Mouse (Mus musculus): ENCODE measurements at regions not wholly inside any gene's neighbourhood (a gene's known extent, or its start where the extent isn't known, plus 50 kb on each side); places are given as distances from the start of the nearest gene placed in this dataset.
A peak's percentile ranks its signal among the peaks of the same experiment; 100 is the strongest.

DNA sequence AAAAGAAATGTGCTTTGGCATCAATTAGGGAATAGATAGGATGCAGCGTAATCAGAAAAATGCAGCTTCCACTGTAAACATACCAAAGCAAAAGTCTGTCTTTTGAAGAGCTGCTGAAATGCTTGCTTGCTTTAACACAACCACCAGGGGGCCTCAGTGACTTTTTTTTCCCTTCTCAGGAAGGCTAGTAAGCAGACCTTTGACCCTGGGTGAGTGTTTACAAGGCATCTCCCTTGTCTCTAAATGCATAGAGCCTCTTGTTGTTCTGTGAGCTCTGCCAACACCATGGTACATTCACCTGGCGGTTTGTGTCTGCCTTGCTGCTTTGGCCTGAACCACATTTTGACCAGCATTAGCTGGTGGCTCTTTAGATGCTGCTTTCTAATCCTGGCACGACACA lies 191.9 kb upstream of the C9orf72 start:
- Histone ChIP-seq H3K9ac (ENCODE audit: low read depth, low read length, severe bottlenecking) (no peak overlapping the region), H3K4me1 (ENCODE audit: control insufficient read depth, insufficient read depth, low read length) (no peaks in the 10 kb centered on the region), H3K4me3 (replicated peaks; ENCODE audit: low read length) (no peak overlapping the region), H3K27ac (replicated peaks; ENCODE audit: low read depth, low read length) (no peak overlapping the region), H3K4me2 (replicated peaks; ENCODE audit: low read depth, low read length, severe bottlenecking) (no peak overlapping the region), H3K9me3 (ENCODE audit: control insufficient read depth, low read length) (no peaks in the 10 kb centered on the region), H3K36me3 (ENCODE audit: control insufficient read depth, insufficient read depth, low read length) (no peaks in the 10 kb centered on the region), H3K27me3 (ENCODE audit: control insufficient read depth, insufficient read depth, low read length) (no peaks in the 10 kb centered on the region)
- TF ChIP-seq POLR2A (IDR thresholded peaks at IDR 0.05; ENCODE audit: borderline replicate concordance, extremely low read depth, insufficient read depth, insufficient read length): no peak
- DNase-seq (ENCODE audit: low spot score) (peak; percentile 28), ATAC-seq (ENCODE audit: low FRiP score, low read depth) (no peak)
- WGBS: 58% methylated on average over 3 of the region's 3 CpGs

DNA sequence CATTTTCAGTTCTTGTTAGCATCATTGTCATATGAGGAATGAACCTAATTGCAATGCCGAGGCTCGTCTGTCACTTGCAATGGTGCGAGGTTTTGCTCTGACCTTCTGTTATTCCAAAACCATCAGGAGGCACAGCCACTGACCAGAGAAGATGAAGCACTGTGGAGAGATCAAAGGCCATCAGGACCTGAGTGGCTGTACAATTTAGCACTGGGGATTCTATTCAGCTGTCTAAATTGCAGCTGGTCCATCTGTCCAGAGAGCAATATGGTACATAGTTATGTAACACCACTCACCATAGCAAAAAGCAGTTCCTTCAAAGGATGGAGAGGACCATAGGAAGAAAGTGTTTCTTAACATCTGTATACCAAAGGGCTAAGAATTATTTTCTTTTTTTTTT lies 187.5 kb upstream of the C9orf72 start:
- Histone ChIP-seq H3K9ac (ENCODE audit: low read depth, low read length, severe bottlenecking) (no peak overlapping the region), H3K4me3 (replicated peaks; ENCODE audit: low read length) (no peak overlapping the region), H3K4me1 (ENCODE audit: control insufficient read depth, insufficient read depth, low read length) (no peaks in the 10 kb centered on the region), H3K36me3 (ENCODE audit: control insufficient read depth, insufficient read depth, low read length) (no peaks in the 10 kb centered on the region), H3K27me3 (ENCODE audit: control insufficient read depth, insufficient read depth, low read length) (no peaks in the 10 kb centered on the region), H3K27ac (replicated peaks; ENCODE audit: low read depth, low read length) (no peak overlapping the region), H3K9me3 (ENCODE audit: control insufficient read depth, low read length) (no peaks in the 10 kb centered on the region), H3K4me2 (replicated peaks; ENCODE audit: low read depth, low read length, severe bottlenecking) (no peak overlapping the region)
- WGBS: 73% methylated on average over 3 of the region's 3 CpGs
- ATAC-seq (ENCODE audit: low FRiP score, low read depth) (no peak), DNase-seq (ENCODE audit: low spot score) (no peak)
- TF ChIP-seq POLR2A (IDR thresholded peaks at IDR 0.05; ENCODE audit: borderline replicate concordance, extremely low read depth, insufficient read depth, insufficient read length): no peak

DNA sequence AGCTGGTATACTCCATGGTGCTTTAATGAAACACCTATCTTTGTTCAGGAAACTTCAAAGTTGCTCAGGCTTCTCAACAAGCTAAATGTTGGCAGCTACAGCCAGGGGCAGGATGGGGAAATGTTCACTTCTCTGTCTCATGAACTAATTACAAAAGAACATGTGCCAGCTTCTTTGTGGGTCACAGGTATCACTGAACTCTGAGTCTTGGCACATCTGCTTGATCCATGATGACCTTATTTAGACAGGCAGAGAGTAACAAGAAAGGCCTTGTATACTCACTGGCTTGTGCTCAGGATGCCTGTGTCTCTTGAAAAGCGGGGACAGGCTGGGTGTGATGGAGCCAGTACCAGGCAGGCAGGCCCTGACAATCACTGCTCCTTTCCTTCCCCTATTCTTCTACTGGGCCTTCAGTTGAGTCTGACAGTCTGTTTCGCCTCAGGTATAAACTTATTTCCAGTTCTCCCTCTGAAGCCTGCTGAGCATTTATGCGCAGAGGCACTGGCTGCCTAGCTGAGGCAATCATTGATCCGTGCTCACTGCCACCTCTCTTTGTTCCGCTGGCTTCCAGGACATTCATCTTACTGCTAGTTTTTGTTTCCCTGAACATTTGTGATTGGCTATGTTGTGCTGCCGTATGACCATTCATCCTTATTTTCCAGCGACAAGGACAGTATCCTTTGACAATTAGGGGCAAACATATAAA lies 179.5 kb upstream of the C9orf72 start:
- H3K27ac ChIP-seq (replicated peaks; ENCODE audit: low read depth, low read length): no peak overlapping the region
- no peak for TF ChIP-seq POLR2A (IDR thresholded peaks at IDR 0.05; ENCODE audit: borderline replicate concordance, extremely low read depth, insufficient read depth, insufficient read length)
- no peak overlapping the region for H3K4me2 ChIP-seq (replicated peaks; ENCODE audit: low read depth, low read length, severe bottlenecking)
- H3K9ac ChIP-seq (ENCODE audit: low read depth, low read length, severe bottlenecking): no peak overlapping the region
- H3K4me3 ChIP-seq (replicated peaks; ENCODE audit: low read length): no peak overlapping the region
- H3K36me3 ChIP-seq (ENCODE audit: control insufficient read depth, insufficient read depth, low read length): no peaks in the 10 kb centered on the region
- DNase-seq (ENCODE audit: low spot score): no peak
- no peaks in the 10 kb centered on the region for H3K27me3 ChIP-seq (ENCODE audit: control insufficient read depth, insufficient read depth, low read length)
- H3K9me3 ChIP-seq (ENCODE audit: control insufficient read depth, low read length): no peaks in the 10 kb centered on the region
- 78% methylated on average over 7 of the region's 7 CpGs for WGBS
- ATAC-seq (ENCODE audit: low FRiP score, low read depth): no peak
- peaks cover 5% of the 10 kb centered on the region; the same call in 1 of the 2 replicates for H3K4me1 ChIP-seq (ENCODE audit: control insufficient read depth, insufficient read depth, low read length)

DNA sequence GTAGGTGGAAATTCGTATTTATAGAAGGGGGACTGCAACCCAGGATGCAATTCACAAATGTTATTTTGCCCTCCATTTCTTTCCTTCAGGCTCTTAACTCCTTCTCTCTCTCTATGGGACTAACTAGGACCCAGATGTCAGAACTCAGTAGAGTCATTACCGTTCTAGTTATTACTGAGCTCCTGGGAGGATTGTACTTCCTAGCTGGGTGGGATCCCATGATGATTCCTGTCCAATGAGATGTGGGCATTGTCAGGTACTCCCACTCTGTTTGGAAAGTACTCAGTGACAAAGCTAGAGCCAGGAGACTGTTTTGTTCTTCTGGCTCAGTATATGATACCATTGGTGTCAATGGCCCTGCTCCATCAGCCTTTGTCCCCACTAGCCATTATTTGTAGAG lies 178.1 kb upstream of the C9orf72 start:
- 79% methylated on average over 2 of the region's 2 CpGs for WGBS
- DNase-seq (ENCODE audit: low spot score) (no peak), ATAC-seq (ENCODE audit: low FRiP score, low read depth) (no peak)
- H3K36me3 ChIP-seq (ENCODE audit: control insufficient read depth, insufficient read depth, low read length): no peaks in the 10 kb centered on the region
- H3K4me3 ChIP-seq (replicated peaks; ENCODE audit: low read length): no peak overlapping the region
- no peaks in the 10 kb centered on the region for H3K27me3 ChIP-seq (ENCODE audit: control insufficient read depth, insufficient read depth, low read length)
- TF ChIP-seq POLR2A (IDR thresholded peaks at IDR 0.05; ENCODE audit: borderline replicate concordance, extremely low read depth, insufficient read depth, insufficient read length): no peak
- H3K4me1 ChIP-seq (ENCODE audit: control insufficient read depth, insufficient read depth, low read length): peaks cover 5% of the 10 kb centered on the region; the same call in 1 of the 2 replicates
- no peak overlapping the region for H3K4me2 ChIP-seq (replicated peaks; ENCODE audit: low read depth, low read length, severe bottlenecking)
- H3K9ac ChIP-seq (ENCODE audit: low read depth, low read length, severe bottlenecking): no peak overlapping the region
- H3K9me3 ChIP-seq (ENCODE audit: control insufficient read depth, low read length): no peaks in the 10 kb centered on the region
- H3K27ac ChIP-seq (replicated peaks; ENCODE audit: low read depth, low read length): no peak overlapping the region

DNA sequence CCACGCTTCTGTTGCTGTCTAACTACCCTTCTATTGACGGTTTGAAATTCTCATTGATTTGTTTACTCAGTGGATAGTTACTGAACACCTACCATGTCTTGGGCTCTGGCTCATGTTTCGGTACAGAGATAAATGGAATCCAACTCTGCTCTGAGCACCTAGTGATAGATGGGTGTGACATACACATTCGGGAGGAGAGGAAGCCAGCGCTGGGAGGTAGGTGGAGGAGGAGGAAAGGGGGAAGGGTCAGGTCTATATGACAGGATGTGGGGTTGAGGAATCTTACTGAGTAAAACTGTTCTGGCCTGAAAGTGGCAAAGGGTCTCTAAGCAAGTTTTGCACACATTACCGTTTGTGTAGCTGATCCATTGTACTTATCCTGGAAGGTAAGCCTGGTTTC lies 177.6 kb upstream of the C9orf72 start:
- Histone ChIP-seq H3K27ac (replicated peaks; ENCODE audit: low read depth, low read length) (no peak overlapping the region), H3K4me2 (replicated peaks; ENCODE audit: low read depth, low read length, severe bottlenecking) (no peak overlapping the region), H3K9me3 (ENCODE audit: control insufficient read depth, low read length) (no peaks in the 10 kb centered on the region), H3K27me3 (ENCODE audit: control insufficient read depth, insufficient read depth, low read length) (no peaks in the 10 kb centered on the region), H3K9ac (ENCODE audit: low read depth, low read length, severe bottlenecking) (no peak overlapping the region), H3K4me3 (replicated peaks; ENCODE audit: low read length) (no peak overlapping the region), H3K36me3 (ENCODE audit: control insufficient read depth, insufficient read depth, low read length) (no peaks in the 10 kb centered on the region), H3K4me1 (ENCODE audit: control insufficient read depth, insufficient read depth, low read length) (peaks cover 5% of the 10 kb centered on the region; the same call in 1 of the 2 replicates)
- DNase-seq (ENCODE audit: low spot score) (no peak), ATAC-seq (ENCODE audit: low FRiP score, low read depth) (no peak)
- TF ChIP-seq POLR2A (IDR thresholded peaks at IDR 0.05; ENCODE audit: borderline replicate concordance, extremely low read depth, insufficient read depth, insufficient read length): no peak
- 77% methylated on average over 6 of the region's 6 CpGs for WGBS
